Mouse (Mus musculus) cerebellum, adult 2 months (tissue): ENCODE results near the gene Rph3a. TPM values are rescaled to one million over a fixed set of nuclear protein-coding genes. Genes with fewer than 3 reads are reported as not detected.

ENCODE experiments used
- DNase-seq, 2 experiments: peaks; one replicate each; pipeline ENCODE4 v3.0.0; 2021
- H3K27ac ChIP-seq: fragments of 200-500 bp; 2 replicates; pipeline ENCODE4 v1.5.1; 2012; ENCODE audit warnings: low read length, control low read depth, inconsistent platforms; ENCODE audit not compliant: insufficient read depth
- H3K27me3 ChIP-seq: fragments of 200-500 bp; 2 replicates; pipeline ENCODE4 v1.6.1; 2012; ENCODE audit warnings: inconsistent platforms, mild to moderate bottlenecking, low read length, moderate library complexity; ENCODE audit not compliant: control insufficient read depth, insufficient read depth
- H3K4me1 ChIP-seq: fragments of 200-500 bp; 2 replicates; pipeline ENCODE4 v1.6.1; 2011; ENCODE audit warnings: low read length; ENCODE audit not compliant: control insufficient read depth, insufficient read depth
- H3K4me3 ChIP-seq: fragments of 200-500 bp; replicated peaks from 2 replicates; pipeline ENCODE3; 2011; ENCODE audit warnings: mild to moderate bottlenecking, low read depth, low read length, control low read depth; ENCODE audit not compliant: insufficient read depth
- CTCF ChIP-seq: fragments of 200-500 bp; IDR thresholded peaks from 2 replicates; pipeline ENCODE4 v1.5.1; 2011; ENCODE audit warnings: low read depth, mild to moderate bottlenecking, control low read depth, low read length, moderate library complexity, borderline replicate concordance; ENCODE audit not compliant: insufficient read depth
- POLR2A ChIP-seq: fragments of 200-500 bp; IDR thresholded peaks from 2 replicates; pipeline ENCODE4 v1.6.1; 2011; ENCODE audit warnings: low read length, control low read depth, borderline replicate concordance; ENCODE audit not compliant: insufficient read depth
- WGBS: fragments of 180-500 bp; shearing (Covaris S2); methylation state at CpG from one replicate; pipeline ENCODE4 v1.1.7; 2018; 5-methylcytosine and 5-hydroxymethylcytosine counted together
- polyA plus RNA-seq: library from polyadenylated mRNA; depleted of rRNA; stranded (reverse); fragments of >200 nt; gene quantifications from 2 replicates; pipeline ENCODE4 v1.2.3, GENCODE M21; 2012

The Rph3a gene
- polyA plus RNA-seq, 1 experiment = 277 TPM

GRCm38 (mm10) chr5:121016405-121016804, 6.5 kb upstream of the Rph3a start:
- no peak for TF ChIP-seq POLR2A
- TF ChIP-seq CTCF = no peak
- H3K27me3 ChIP-seq = no peaks in the 10 kb centered on the region
- no peak overlapping the region for H3K4me3 ChIP-seq
- no peak for DNase-seq
- H3K4me1 ChIP-seq = peaks cover 3% of the 10 kb centered on the region; the same call in 1 of the 2 replicates
- 69% methylated on average over 12 of the region's 12 CpGs for WGBS
- no peak overlapping the region for H3K27ac ChIP-seq

- no peak for TF ChIP-seq POLR2A
- TF ChIP-seq CTCF = no peak
- H3K4me3 ChIP-seq = no peak overlapping the region
- WGBS = 97% methylated on average over 2 of the region's 2 CpGs
- peaks cover 6% of the 10 kb centered on the region; the same call in 1 of the 2 replicates for H3K4me1 ChIP-seq
- no peak overlapping the region for H3K27ac ChIP-seq
- no peaks in the 10 kb centered on the region for H3K27me3 ChIP-seq
- no peak for DNase-seq
Observed at GRCm38 (mm10) chr5:121014496-121014895, 4.6 kb upstream of the Rph3a start.

- no peak overlapping the region for H3K27ac ChIP-seq
- no peak overlapping the region for H3K4me3 ChIP-seq
- DNase-seq = no peak
- peaks cover 6% of the 10 kb centered on the region for H3K4me1 ChIP-seq
- no peak for TF ChIP-seq CTCF
- no peak for TF ChIP-seq POLR2A
- WGBS = 46% methylated on average over 2 of the region's 2 CpGs
- no peaks in the 10 kb centered on the region for H3K27me3 ChIP-seq
Observed at GRCm38 (mm10) chr5:121011962-121012361, 2.1 kb upstream of the Rph3a start.

DNA sequence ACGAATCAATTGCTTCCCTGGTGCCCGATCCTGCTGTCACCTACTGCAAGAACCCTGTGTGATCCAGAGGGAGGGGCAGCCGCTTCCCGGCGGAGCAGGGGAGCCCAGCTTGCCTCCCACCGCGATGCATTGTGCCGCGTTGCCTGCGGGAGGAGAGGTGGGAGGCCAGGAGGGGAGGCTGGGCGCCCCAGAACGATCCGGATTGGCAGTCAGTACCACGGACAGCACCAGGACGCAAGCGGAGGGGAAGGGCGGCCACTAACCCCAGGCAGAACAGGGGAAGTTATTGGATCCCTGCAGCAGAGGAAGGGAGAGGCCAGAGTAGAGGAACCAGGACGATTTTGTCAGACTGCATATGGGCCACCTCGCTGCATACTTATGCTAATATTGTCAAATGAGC, 486 bp downstream of the Rph3a start:
- no peak for TF ChIP-seq CTCF
- peak; percentile 74 for TF ChIP-seq POLR2A
- WGBS = under 1% methylated on average over 19 of the region's 19 CpGs
- Histone ChIP-seq H3K4me1 (peaks cover 20% of the 10 kb centered on the region), H3K4me3 (peak overlapping the region; percentile 96), H3K27ac (peak overlapping the region; percentile 86), H3K27me3 (no peaks in the 10 kb centered on the region)
- DNase-seq = peak; percentile 84 to 85

- DNase-seq = peak; percentile 73 to 75
Observed at GRCm38 (mm10) chr5:121008411-121009239, 1.3 kb downstream of the Rph3a start.

DNA sequence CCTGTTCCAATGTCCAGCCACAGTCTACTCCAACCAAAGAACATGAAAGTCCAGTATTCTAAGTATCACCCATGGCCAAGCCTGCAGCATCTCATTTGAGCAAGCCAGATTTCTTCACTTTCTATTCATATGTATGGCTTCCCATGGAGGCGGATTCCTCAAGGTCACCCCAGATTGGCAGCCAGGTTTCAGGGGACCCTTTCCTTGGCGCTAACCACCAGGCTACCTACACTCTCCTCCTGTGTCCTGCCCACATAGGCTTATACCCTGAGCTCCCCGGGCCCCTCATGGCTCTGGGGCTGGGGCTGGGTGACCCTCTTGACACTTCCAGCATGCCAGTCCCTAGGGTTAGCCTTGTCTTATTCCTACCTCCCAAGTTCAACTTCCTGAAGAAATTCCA, 2.3 kb downstream of the Rph3a start:
- Histone ChIP-seq H3K4me3 (peak overlapping the region; percentile 96), H3K27ac (peak overlapping the region; percentile 41; the same call in 1 of the 2 replicates), H3K4me1 (peaks cover 29% of the 10 kb centered on the region), H3K27me3 (no peaks in the 10 kb centered on the region)
- DNase-seq = peak in 1 of 2 experiments; percentile 41
- no peak for TF ChIP-seq POLR2A
- no peak for TF ChIP-seq CTCF
- 55% methylated on average over 3 of the region's 3 CpGs for WGBS

More at GRCm38 (mm10) chr5:121008411-121009239, 1.3 kb downstream of the Rph3a start:
- Histone ChIP-seq H3K4me1 (peaks cover 24% of the 10 kb centered on the region), H3K27ac (peak overlapping the region; percentile 86), H3K4me3 (peak overlapping the region; percentile 96), H3K27me3 (no peaks in the 10 kb centered on the region)
- TF ChIP-seq CTCF = no peak
- peak; percentile 54; the same call in 1 of the 2 replicates for TF ChIP-seq POLR2A
- 1% methylated on average over 15 of the region's 15 CpGs for WGBS

- peak overlapping the region; percentile 96 for H3K4me3 ChIP-seq
- peak overlapping the region; percentile 41; the same call in 1 of the 2 replicates for H3K27ac ChIP-seq
- DNase-seq = peak; percentile 68 to 69
- H3K4me1 ChIP-seq = peaks cover 31% of the 10 kb centered on the region
- no peaks in the 10 kb centered on the region for H3K27me3 ChIP-seq
- no peak for TF ChIP-seq POLR2A
- TF ChIP-seq CTCF = no peak
- 13% methylated on average over 8 of the region's 8 CpGs for WGBS
Observed at GRCm38 (mm10) chr5:121007130-121007529, 2.8 kb downstream of the Rph3a start.

DNA sequence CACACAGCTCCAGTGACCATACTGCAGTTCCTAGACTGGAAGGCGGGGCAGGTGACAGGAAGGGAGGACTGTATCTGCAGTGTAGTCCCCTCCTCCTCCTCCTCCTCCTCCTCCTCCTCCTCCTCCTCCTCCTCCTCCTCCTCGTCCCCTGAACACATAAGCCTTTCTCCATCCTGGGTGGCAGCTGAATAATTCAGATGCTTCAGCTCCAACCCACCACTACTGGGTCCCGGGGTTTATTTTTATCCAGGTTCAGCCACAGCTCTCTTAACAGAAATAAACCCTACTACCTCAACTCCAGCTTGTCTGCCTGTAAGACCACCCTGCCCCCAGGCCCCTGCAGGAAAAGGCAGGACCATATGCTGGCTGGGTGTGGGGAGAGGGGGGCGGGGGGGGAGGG, 3.7 kb downstream of the Rph3a start:
- TF ChIP-seq CTCF = no peak
- TF ChIP-seq POLR2A = no peak
- no peak for DNase-seq
- Histone ChIP-seq H3K4me1 (peaks cover 39% of the 10 kb centered on the region), H3K27ac (no peak overlapping the region), H3K27me3 (no peaks in the 10 kb centered on the region), H3K4me3 (peak overlapping the region; percentile 4)
- 34% methylated on average over 3 of the region's 4 CpGs for WGBS
